Mouse (Mus musculus) large intestine, adult 2 months (tissue): ENCODE data around the gene C1qtnf6. TPM values are rescaled to one million over a fixed set of nuclear protein-coding genes. Genes with fewer than 3 reads are reported as not detected.

Experiments used
- DNase-seq: peaks from one replicate; pipeline ENCODE4 v3.0.0-alpha.2; 2012; ENCODE audit warnings: low read depth, low spot score
- WGBS: fragments of 180-500 bp; shearing (Covaris S2); methylation state at CpG from one replicate; pipeline ENCODE4 v1.1.7; 2018; 5-methylcytosine and 5-hydroxymethylcytosine counted together
- polyA plus RNA-seq: library from polyadenylated mRNA; depleted of rRNA; stranded (reverse); fragments of >200 nt; gene quantifications from 2 replicates; pipeline ENCODE4 v1.2.3, GENCODE M21; 2012; rRNA removed

C1qtnf6 gene
- polyA plus RNA-seq = 12.7 and 13.4 TPM in 2 replicates

DNA sequence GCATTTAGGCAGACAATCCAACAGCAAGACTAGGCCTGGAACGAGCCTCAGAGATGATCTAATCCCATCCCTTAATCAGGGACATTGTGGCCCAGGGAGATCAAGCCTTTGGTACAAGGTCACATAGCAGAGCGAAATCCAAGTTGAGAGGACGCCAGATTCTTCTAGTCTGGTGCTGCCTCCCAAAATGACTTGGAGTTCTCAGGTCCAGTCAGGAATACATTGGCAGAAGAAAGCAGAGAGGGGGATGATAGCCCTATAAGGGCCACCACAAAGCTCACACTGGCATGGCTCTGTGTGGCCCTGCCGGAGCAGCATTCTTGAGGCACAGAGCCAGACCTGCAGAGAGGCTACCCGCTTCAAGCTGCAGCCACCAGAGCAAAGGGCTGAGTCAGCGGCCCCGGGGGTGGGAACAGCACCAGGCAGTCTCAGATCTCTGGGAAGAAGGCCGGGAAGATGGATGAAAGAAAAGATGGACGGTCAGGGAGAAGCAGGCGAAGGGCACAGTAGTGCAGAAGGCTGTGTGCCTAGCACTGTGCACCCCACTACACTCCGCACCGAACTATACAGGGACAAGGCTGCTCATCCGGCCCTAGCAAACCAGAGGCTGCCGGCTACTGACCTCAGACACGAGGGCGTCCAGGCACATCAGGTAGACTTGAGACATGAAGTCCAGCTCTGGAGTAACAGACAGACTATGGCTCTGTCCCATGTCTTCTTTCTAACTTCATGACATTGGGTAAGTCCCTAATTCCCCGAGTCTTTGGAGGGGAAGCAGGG, at the start of gene C1qtnf6:
Gene C1qtnf6, minus strand, starts transcription at position 746 of the 780 bp plus-strand sequence.
- 37% methylated on average over 17 of the region's 17 CpGs for WGBS
- no peak for DNase-seq

DNA sequence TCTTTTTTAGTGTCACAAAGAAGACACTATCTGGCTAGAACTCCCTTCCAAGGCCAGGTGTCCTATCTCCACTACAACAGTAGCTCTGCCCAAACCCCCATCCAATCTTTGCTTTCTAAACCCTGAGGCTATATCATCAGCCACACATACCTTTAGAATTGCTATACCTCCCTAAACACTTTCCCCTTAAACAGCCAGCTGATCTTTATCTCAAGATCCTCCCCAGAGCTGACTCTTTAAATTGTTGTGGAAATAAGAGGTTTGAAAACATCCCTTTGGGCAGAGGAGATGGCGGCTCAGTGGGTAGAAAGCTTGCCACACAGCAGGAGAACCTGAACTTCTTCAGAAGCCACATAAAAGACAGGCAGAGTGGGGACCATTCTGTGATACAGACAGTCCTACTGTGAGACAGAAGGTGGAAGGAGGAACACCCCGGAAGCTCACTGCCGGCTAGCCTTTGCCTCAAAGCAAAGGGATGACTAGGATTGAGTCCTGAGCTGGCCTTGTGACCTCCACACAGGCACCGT, 45.1 kb upstream of the C1qtnf6 start:
- WGBS = 77% methylated on average over 4 of the region's 4 CpGs

DNA sequence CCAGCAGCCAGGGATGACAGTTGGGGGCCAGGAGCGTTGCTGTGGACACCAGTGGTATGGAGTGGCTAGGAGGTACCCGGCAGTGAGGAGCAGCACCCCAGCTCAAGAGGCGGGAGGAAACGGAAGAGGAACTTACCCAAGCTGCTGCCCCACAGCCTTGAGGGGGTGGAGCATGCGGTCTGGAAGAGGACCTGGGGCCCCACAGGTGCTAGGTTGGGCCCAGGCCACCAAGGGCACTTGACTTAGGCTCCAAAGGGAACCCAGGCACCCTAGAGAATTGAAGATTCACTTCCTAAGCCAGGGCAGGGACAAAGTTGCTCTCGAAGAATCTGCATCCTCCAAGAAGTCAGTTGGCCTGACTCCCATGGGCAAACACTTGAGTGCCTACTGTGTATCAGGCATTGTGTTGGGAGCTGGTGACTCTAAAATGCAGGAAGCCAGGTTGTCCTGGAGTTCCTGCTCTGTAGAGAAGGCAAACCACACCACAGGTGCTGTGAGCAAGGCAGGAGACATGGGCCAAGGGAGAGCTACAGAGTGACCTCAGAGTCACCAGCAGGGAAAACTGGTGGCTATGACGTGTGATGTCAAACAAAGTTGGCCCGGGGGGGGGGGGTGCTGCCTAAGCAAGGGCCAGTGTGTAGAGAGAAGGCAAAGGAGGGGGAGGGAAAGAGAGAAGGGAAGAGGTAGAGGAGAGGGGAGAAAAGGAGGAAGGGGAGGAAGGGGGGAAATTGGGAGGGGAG, 41.6 kb upstream of the C1qtnf6 start, which contains the start of gene Rac2:
Gene Rac2, minus strand, starts transcription at position 126 of the 740 bp plus-strand sequence.
- no peak for DNase-seq
- 54% methylated on average over 8 of the region's 8 CpGs for WGBS

More for the DNA sequence above, 45.1 kb upstream of the C1qtnf6 start:
- no peak for DNase-seq

DNA sequence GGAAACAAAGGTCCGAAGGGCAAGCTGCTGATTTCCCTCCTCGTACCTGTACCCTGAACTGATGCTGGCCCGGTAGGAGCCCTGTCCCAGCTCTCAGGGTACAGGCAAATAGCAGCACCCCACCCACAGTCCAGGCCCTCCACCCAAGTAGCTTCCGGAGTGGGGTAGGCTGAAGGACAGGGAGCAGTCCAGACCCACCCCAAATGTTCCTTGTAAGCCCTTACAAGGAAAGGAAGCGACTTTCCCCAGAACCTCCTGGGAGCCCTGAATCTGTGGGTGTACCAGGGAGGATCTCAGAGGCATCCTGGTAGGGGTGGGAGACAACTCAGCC, 41.0 kb upstream of the C1qtnf6 start:
- WGBS = 77% methylated on average over 5 of the region's 5 CpGs
- no peak for DNase-seq

GRCm38 (mm10) chr15:78571554-78572269, 40.5 kb upstream of the C1qtnf6 start:
- 47% methylated on average over 16 of the region's 16 CpGs for WGBS
- DNase-seq = no peak

DNA sequence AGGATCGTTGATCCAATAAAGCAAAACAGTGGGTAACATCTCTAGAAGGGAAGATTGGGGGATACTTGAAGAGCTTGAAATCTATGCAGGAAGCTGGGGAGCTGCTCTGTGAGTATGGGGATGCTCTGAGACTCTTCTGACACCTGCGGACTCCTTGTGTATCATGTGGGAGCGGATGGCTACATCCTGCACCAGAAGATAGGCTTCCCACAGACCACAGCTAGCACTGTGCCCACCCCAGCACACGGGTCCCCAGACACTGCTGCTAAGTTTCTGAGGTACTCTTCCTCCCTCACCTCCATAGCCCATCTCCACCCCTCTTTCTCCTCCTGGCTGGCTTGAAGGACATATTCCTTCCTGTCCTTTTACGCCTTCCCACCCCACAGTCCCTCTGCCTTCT, 39.0 kb upstream of the C1qtnf6 start:
- WGBS = 93% methylated on average over 5 of the region's 5 CpGs
- DNase-seq = no peak

DNA sequence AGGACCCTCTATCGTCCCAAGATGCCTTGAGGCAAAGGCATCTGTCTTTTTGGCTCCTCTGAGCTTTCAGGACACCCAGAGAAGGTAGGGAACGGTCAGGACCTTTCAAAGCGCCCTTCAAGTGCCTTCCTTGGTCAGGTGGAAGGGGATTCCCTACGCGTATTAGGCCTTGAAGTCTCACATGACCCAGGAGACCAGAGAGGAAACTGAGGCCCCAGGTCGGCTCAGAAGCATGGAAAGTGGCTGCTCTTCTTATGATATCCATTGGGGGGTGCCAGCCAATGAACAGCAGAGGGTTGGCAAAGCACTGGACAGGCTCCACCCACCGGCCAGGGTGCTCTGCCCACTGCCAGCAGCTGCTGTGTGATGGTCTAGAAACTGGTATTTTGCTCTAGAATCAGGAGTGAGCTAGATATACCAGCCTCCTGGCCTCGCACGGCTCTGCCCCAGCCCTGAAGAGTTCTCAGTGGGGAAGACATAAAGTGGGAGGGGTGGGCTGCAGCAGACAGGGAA, 36.4 kb upstream of the C1qtnf6 start:
- 69% methylated on average over 9 of the region's 9 CpGs for WGBS

DNA sequence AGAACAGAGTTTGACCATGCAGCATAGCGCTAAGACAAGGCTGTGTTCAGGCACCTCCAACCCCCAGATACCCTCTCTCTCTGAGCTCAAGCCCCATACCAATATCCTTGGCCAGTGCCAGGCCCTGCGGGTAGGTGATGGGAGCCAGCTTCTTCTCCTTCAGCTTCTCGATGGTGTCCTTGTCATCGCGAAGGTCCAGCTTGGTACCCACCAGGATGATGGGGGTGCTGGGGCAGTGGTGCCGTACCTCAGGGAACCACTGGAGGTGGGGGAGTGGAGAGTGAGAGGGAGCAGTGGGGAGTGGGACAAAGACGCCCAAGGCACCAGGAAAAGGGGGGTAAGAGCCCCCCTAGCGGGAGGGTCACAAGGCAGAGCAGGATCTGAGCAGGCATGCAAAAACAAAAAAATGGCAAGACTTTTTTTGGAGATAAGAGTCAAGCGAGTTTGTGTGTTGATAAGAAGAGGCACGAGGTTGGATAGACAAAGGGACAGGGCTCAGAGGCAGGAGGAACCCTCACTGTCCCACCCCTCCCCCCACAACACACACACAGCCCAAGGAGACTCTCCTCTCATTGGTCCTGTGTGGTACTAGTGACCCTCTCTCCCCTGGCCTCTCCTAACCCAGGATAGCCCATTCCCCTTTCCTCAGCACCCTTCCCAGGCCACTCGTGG, 33.7 kb upstream of the C1qtnf6 start:
- no peak for DNase-seq
- 75% methylated on average over 11 of the region's 11 CpGs for WGBS

More for the DNA sequence above, 36.4 kb upstream of the C1qtnf6 start:
- DNase-seq = no peak

DNA sequence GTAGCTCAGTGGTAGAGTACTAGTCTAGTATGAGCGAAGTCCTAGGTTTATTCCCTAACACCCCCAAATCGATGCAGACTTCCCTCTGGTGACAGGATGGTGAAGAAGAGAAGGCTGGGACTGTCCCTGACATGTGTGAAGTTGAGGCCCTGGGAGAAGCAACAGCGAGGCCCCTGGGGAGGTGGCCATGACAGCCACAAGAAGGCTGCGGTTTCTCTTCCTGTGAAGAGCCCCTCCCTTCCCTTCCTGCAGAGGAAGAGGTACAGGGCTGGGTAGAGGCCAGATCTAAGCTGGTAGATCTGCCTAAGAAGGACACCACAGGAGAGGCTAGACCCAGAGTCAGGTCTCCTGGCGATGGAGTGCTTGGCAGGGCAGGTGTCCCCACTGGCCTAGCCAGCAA, 32.7 kb upstream of the C1qtnf6 start:
- 63% methylated on average over 5 of the region's 5 CpGs for WGBS

GRCm38 (mm10) chr15:78563344-78563743, 32.1 kb upstream of the C1qtnf6 start:
- WGBS = 97% methylated on average over 3 of the region's 3 CpGs

More for the DNA sequence above, 32.7 kb upstream of the C1qtnf6 start:
- no peak for DNase-seq

GRCm38 (mm10) chr15:78559141-78559979, 28.1 kb upstream of the C1qtnf6 start:
- 72% methylated on average over 11 of the region's 11 CpGs for WGBS
- DNase-seq = no peak

More at GRCm38 (mm10) chr15:78563344-78563743, 32.1 kb upstream of the C1qtnf6 start:
- DNase-seq = no peak

DNA sequence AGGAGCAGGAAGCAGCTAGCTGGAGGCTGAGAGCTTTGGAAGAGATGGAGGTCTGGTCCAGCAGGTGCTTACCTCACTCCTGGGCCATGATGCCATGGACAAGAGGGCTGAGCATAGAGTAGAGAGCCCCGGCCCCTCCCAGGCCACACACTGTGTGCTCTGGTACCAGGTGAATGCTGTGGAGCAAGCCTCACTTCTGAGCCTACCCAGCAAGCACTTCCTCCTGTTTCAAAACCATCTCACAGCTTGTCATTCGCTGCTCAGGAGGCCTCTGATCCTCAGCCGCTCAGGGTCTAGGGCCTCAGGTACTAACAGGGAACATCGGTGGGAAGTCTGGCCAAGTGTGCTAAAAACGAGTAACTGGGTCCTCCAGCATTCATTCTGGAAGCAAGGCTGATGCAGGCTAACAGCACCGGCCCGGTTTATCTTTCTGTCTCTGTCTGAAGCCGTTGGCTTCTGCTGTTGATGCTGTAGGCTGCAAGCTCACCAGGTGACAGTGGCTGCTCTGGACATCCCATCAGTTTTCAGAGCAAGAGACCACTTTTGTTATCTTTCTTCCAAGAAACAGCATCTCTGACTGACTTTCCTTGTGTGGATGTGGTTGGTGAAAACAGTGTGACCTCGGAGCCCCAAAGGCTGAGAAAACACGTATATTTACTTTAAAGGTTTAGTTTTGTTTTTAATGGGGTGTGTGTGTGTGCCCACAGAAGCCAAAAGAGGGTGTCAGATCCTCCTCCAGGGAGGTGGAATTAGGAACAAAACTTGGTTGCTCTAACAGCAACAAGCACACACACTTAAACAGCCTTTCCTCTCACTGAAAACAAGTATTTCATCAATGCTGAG, 26.7 kb upstream of the C1qtnf6 start:
- 64% methylated on average over 10 of the region's 10 CpGs for WGBS
- DNase-seq = no peak

GRCm38 (mm10) chr15:78554545-78555313, 23.5 kb upstream of the C1qtnf6 start:
- whole genome bisulfite sequencing = 61% methylated on average over 25 of the region's 25 CpGs
- DNase-seq = no peak

DNA sequence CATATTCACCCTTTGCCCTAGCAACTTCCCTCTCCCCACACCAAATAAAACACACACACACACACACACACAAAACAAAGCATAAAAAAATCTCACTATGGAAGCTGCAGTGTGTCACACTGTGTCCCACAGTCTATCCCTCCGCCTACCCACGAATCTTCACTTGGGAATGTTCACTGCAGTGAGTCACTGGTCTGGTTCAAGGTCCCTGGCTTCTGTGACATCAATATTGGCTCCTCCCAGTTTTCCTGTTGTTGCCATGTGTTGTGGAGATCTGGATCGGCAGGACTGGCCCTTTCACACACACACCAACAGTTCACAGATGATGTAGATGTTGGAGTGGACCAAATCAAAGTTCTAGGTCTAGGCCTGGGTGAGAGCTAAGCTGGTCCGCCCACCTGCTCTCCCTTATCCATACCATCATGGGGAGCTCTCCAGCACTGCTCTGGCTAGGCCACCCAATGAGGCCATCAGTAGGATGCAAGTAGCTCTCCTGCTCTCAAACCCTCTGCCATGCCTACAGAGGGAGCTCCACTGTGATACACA, 18.0 kb upstream of the C1qtnf6 start:
- 45% methylated on average over 4 of the region's 4 CpGs for WGBS
- no peak for DNase-seq

DNA sequence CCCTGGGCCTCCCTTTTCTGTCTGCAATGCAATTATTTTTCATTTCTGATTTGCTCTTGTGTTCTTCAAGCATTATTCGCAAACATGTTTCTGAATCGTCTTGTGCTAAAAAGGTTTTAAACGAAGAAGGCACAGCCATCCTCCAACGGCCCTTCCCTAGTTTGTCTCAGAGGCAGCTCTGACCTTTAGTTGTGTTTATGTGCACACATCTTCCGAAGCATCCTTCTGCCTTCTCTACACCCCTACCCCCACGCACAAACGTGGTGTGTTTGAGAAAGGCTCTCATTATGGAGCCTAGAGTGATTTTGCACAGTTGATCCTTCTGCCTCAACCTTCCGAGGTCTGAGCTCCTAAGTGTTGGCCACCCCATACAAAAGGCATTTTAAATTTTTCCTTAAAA, 17.5 kb upstream of the C1qtnf6 start:
- 61% methylated on average over 8 of the region's 8 CpGs for WGBS
- no peak for DNase-seq

- no peak for DNase-seq
- 22% methylated on average over 3 of the region's 3 CpGs for WGBS
Observed at GRCm38 (mm10) chr15:78548336-78548665, 17.1 kb upstream of the C1qtnf6 start.
